Mouse (Mus musculus): ENCODE results near the gene Begain. TPM values are rescaled to one million over a fixed set of nuclear protein-coding genes. Genes with fewer than 3 reads are reported as not detected.

Gene Begain
- 1.4 TPM for polyA plus RNA-seq (2015; fragmentation: Illumina TruSeq; extraction: RNeasy Lipid Tissue Mini Kit (QIAGEN cat#74804); ENCODE audit: insufficient read depth, low read depth, low replicate concordance)

GRCm38 (mm10) chr12:109068167-109068653 lies at the start of gene Begain:
TSS of gene Begain (minus strand) at chr12:109068217.

Other genes starting within 250 kb of the Begain start
- 5.1 TPM for gene Slc25a29, start 232.3 kb downstream of the Begain start, polyA plus RNA-seq (2015; fragmentation: Illumina TruSeq; extraction: RNeasy Lipid Tissue Mini Kit (QIAGEN cat#74804); ENCODE audit: insufficient read depth, low read depth, low replicate concordance)
- 2.7 TPM for gene Slc25a47, start 232.2 kb downstream of the Begain start, polyA plus RNA-seq (2015; fragmentation: Illumina TruSeq; extraction: RNeasy Lipid Tissue Mini Kit (QIAGEN cat#74804); ENCODE audit: insufficient read depth, low read depth, low replicate concordance)
- 1.7 TPM for gene Wdr25, start 174.6 kb downstream of the Begain start, polyA plus RNA-seq (2015; fragmentation: Illumina TruSeq; extraction: RNeasy Lipid Tissue Mini Kit (QIAGEN cat#74804); ENCODE audit: insufficient read depth, low read depth, low replicate concordance)
- gene Wars, start 174.0 kb downstream of the Begain start, polyA plus RNA-seq (2015; fragmentation: Illumina TruSeq; extraction: RNeasy Lipid Tissue Mini Kit (QIAGEN cat#74804); ENCODE audit: insufficient read depth, low read depth, low replicate concordance): 25.4 TPM